Mouse (Mus musculus): ENCODE measurements at regions not wholly inside any gene's neighbourhood (a gene's known extent, or its start where the extent isn't known, plus 50 kb on each side); places are given as distances from the start of the nearest gene placed in this dataset.

DNA sequence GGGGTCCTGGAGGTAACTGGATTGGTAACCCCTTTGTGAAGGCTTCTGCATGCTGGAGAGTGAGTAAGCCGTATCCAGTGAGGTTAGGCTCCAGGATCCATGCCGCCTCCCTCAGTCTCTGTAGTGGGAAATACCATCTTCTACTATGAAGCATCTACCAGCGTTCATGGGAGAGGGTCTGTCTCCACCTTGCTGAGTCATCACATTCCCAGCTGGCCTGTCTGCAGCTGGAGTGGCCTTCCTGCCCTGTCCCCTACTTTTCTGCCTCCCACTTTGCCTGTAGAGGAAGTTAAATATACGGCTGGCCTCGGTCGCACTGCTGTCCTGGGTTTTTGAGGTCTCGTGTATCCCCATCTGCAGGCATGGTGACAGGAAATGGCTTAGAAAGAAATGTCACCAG, 78.0 kb upstream of the Sec14l1 start:
- DNase-seq (ENCODE audit: low spot score in 2 of 2): no peak

DNA sequence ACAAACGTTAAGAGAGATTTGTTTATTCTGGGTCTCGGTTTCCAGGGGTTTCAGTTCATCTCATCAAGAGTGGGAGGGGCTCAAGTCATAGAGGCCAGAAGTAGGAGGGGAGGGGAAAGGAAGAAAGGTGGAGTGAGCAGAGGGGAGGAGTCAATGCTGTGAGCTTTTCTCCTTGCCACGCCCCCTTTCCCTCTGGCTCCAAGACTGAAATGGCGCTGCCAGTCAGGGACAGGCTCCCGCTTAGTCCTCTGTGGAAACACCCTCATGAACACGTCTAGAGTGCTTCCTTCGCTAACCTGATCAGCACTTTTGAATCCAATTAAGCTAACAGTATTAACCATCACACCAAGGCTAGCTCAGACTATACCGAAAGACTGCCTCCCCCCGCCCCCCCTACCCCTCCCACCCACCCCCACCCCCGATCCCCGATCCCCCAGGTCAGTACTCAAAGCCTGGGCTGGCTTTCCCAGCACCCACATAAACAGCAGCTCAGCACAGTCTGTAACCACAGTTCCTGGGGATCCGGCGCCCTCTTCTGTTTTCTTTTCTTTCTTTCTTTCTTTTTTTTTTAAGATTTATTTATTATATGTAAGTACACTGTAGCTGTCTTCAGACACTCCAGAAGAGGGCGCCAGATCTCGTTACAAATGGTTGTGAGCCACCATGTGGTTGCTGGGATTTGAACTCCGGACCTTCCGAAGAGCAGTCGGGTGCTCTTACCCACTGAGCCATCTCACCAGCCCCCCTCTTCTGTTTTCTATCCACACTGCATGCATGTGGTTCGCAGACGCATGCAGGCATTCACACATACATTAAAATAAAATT, 76.5 kb upstream of the Sec14l1 start:
- DNase-seq (ENCODE audit: low spot score in 2 of 2): no peak

DNA sequence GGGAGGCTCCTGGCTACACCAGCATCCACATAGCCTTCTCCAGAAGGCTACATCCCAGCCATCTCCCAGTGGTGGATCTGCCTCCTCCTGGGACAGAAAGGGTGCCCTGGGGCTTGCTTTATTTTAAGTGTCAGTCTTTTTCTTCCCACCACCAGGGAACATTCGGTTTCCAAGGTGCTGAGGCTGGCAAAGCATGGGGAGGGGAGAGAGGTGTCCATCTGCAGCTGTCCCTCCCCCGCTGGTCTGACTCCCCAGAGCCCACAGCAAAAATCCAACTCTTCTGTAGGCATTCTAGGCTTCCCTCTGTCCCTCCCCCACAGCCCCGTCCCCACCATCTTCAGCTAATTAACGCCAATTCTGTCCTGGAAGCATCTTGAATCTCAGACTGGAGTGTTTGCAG, 74.1 kb upstream of the Sec14l1 start:
- DNase-seq (ENCODE audit: low spot score in 2 of 2): peak in 1 of 2 experiments; percentile 38

DNA sequence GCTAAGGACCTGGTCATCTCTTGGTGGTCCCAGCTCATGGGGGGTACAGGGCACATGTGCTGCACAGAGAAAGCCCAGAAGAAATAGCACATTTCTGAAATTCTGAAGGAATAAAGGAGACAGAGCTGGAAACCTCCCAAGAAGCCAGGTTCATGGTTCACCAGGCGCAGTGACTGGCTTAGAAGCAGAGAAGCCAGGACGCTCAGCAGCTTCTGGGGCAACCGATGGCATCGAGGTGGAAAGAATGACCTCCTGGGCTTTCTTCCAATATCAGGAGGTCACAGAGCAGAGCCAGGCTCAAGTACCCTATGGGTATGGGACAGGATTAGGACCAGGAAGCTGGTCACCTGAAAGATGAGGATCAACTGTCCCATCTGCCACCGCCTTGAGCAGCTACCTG, 72.6 kb upstream of the Sec14l1 start:
- DNase-seq (ENCODE audit: low spot score in 2 of 2): no peak

DNA sequence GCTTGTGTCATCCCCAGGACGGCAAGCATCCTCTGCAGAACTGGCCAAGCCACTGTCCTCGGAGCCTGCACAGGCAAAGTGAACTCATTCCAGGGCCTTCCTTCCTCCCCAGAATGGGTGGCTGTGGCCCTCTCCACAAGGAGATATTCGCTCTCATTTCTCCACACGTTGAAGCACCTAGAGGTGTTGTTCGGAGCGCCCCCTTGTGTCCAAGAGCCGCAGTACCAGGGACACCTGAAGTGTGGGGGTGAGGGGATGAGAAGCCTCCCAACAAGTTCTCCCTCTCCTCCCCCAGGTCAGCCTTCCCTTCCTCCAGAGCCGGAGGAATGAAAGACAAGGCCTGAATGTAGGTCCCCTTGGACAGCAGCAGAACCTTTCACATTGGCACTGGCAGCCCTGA, 71.4 kb upstream of the Sec14l1 start:
- DNase-seq (ENCODE audit: low spot score in 2 of 2): peak in 1 of 2 experiments; percentile 65

DNA sequence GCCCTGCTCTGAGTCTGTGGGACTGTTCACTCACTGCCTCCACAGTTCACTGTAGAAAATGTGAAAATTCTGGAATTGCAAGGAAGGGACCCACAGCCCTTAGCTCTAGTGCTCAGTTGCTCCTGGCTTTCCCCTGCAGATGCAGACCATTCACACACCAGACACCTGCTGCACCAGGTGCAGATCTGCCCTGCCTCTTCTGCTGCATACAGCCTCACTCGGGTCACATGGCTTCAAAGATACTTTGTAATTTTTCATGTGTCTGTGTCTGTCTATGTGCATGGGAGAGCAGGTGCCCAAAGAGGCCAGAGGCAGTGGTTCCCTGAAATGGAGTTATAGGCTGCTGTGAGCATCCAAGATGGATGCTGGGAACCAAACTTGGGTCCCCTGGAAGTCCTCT, 70.2 kb upstream of the Sec14l1 start:
- DNase-seq (ENCODE audit: low spot score in 2 of 2): no peak

DNA sequence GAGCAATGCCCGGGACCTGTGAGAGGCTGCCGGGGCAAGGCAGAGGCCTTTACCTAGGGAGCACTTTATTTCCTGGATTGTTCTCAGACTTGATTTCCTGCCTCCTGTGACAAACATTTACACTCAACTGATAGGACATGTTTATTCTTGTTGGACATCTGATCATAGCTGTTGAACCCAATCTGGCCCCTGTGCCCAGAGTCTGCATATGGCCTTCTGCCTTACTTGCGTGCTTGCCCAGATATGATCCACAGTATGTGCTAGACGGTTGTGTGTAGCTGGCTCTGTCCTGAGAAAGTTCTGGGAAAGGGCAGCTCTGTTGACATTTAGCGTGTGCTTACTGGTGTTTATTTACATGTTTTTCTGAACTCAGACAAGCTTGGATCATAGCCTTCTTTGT, 68.3 kb upstream of the Sec14l1 start:
- no peak for DNase-seq (ENCODE audit: low spot score in 2 of 2)

DNA sequence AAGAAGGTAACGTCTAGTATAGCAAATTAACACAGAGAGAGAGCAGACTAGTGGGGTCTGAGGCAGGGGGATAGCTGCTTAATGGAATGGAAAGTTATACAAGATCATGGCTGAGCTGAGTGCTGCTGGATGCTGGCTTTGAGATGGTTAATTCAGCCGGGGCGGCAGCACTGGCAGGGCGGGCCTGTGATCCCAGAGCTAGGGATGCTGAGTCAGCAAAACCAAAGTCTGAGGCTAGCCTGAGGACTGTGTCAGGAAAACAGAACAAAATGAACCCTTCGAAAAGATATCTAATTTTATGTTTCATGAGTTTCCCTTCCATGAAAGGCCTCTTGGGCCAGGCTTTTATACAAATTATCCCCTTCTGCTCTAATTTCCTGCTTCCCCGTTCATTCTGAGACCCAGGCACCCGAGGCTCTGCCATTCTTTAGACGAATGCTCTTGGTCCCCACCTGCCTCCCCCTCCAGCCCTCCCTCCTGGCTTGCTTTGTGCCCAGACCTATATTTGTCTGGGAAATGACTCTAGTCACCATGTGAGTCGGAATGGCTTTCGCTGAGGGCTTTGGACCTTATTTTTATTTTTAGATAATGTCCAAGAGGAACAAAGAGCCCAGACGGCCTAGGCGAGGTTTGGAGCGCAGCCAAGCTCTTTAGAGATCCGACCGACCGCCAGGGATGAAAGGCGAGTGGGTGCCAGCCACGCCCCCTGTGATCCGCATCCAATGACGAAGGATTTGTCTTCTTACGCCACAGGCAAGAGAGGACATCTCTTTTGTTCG, 67.6 kb upstream of the Sec14l1 start:
- peak in 1 of 2 experiments; percentile 51 for DNase-seq (ENCODE audit: low spot score in 2 of 2)

DNA sequence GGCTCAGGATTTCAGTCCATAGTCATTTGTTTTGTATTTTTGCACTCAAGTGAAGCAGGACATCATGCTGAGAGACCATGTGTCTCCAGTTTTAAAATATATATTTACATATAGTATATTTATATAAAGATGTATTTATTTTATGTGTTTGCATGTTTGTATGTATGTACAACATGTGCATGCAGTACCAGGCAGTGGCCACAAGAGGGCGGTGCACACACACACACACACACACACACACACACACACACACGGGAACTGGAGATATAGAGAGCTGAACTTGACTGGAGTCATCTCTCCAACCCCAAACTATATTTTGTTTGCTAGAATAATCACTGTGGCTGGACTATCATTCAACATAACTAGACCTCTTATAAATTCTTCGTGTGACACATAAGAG, 66.1 kb upstream of the Sec14l1 start:
- DNase-seq (ENCODE audit: low spot score in 2 of 2): no peak

DNA sequence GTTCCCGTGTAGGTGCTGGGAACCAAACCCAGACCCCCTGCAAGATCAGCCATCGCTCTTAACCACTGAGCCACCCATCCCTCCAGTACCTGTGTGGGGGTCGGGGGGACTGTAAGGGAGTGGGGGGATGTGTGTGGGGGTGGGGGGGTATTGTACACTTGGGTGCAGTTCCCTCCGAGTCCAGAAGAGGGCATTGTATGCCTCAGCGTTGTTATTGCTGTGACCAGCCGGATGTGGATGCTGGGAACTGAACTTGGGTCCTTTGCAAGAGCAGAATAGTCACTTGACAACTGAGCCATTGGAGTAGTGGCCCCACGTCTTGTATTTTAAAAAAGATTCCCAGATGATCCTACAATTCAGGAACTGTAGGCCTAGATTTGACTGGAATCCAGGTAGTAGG, 64.2 kb upstream of the Sec14l1 start:
- DNase-seq (ENCODE audit: low spot score in 2 of 2): no peak

DNA sequence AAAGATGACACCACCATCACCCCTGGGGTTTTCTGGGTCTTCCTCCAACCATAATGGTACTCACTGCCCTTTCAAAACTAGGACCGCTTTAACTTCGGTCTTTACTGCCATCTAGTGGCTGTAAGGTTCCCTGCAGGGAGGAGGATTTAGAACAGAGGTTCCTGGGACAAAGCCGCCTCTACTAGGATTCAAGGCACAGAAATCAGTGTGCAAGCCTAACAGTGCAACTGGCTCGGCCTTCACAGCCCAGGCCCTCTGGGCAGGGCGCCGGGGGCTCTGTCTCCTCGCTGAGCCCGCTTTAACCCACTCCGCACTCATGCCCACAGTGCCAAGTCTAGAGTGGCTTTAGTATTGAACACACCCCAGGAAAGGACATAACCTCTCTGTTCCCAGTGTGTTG, 58.0 kb upstream of the Sec14l1 start:
- DNase-seq (ENCODE audit: low spot score in 2 of 2): peak in 1 of 2 experiments; percentile 75

DNA sequence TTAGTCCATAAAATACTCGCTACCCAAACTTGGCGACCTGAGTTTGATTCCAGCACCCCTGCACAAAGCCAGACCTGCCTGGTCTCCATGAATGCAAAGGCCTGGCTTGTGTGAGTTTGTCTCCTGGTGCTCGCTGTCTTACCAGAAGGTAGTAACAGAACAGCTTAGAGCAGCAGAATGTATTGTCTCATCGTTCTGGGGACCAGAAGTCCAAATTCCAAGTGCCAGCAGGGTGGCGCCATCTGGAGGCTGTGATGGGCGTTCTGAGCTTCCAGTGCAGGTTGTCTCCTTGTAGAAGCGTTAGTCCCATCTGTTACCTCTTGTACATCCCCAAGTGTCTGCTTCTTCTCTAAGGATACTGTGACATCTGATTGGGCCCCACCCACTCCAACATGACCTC, 57.5 kb upstream of the Sec14l1 start:
- no peak for DNase-seq (ENCODE audit: low spot score in 2 of 2)

DNA sequence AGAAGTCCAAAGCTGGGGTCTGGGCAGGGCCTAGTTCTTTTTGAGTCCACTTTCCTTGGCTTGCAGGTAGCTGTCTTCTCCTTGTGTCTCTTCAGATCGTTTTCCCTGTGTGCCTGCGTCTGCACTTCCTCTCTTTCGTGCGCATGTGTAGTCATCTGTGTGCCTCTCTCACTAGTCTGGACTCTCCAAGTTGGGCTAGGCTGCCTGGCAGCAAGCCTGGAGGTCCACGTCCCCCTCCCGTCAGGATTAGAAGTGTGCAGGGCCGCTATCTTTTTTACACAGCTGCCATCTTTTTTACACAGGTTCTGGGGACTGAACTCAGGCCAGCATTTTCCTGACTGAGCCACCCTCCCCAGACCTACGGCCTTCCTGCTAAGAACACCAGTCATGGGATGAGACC, 55.8 kb upstream of the Sec14l1 start:
- DNase-seq (ENCODE audit: low spot score in 2 of 2): no peak

DNA sequence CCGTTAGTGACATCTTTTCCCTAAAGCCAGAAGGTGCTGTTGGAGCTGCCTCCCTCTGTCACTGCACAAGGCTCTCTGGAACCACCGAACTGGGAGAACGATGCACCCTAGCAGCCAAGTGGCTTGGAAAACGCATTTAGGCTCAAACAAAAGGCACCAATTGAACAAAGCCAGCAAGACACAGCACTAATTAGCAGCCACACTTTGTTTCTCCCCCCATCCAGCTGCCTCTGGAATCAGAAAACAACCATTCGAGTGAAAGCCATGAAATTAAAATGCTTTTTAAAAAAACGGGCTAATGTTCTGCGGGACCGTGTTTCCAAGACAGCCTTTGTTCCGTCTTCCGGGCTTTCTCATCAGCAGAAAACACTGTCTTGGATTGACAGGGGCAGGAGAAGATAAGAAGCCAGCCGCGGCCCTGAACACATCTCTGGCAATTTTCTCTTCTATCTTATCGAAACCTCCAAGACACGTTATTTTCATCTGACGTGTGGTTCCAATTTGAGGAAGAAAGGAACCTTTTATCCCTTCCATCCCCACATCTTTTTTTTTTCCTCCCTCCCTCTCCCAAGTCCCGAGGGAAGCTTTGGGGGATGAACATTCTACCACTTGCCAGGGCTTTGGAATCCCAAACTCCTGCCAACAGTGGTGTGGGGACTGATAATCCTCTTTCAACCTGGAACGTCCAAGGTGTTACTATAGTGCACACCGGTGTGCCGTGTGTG, 54.8 kb upstream of the Sec14l1 start:
- DNase-seq (ENCODE audit: low spot score in 2 of 2): no peak

DNA sequence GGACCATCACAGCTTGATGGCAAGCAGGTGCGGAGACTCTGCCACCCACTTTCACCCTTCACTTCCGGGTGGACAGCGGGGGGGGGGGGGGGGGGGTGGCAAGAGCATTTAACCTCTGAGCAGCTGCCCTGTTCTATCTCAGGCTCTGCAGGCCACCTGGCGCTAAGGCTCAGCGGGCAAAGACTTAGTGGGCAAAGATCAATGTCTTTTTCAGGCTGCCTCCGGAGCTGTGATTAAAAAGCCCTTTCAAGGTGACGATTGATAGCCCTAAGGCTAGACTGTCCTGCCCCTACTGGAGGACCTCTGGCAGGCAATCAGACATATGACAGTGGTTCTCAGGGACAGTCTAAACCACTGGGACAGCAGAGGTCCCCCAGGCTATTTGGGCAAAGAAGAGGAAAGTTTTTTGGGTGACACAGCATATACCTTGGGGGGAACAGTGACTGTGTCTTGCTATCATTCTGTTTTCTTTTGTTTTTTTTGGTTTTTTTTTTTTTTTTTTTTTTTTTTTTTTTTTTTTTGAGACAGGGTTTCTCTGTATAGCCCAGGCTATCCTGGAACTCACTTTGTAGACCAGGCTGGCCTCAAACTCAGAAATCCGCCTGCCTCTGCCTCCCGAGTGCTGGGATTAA, 54.1 kb upstream of the Sec14l1 start:
- DNase-seq (ENCODE audit: low spot score in 2 of 2): no peak

DNA sequence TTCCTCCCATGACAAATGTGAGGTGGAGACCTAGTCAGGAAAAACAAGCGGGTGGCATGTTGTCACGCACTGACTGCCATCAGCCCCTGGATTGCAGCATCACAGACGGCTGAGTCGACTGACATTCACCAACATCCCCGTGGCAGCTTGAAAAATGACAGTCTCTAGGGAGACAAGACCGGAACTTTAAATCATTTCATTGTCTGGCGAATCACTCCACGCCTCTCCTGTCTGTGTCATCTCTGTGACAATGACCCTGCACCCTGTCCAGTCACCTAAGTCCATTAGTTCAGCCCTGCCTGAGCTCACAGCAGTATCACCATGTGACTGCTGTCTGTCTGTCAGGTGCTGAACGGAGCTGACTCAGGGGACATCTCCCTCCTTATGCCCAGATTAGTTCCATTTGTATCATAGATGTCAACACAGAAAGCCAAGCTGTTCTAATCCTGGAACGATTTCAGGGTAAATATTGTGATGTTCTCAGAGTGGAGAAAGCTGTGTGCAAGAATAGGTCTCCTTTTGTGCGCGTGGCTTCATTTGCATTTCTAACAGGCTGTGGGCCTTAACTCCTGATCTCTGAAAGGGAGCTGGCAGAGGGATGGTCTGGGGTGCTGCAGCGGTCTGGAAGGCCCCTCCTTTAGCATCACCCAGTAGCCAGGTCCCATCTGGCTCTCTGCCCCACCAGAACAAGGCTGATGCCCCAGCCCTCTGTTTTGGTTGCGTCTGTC, 52.0 kb upstream of the Sec14l1 start:
- no peak for DNase-seq (ENCODE audit: low spot score in 2 of 2)
